Mouse (Mus musculus) ES-Bruce4 (cell line): Measurements from ENCODE around the gene Cass4.

Experiments used
- CTCF ChIP-seq: IDR thresholded peaks from one replicate; pipeline ENCODE4 v1.8.1; 2011; ENCODE audit warnings: low read depth, low read length
- EP300 ChIP-seq: IDR thresholded peaks from 2 replicates; pipeline ENCODE4 v1.6.1; 2011; ENCODE audit warnings: low read depth, low read length; ENCODE audit not compliant: insufficient read depth
- POLR2A ChIP-seq: IDR thresholded peaks from one replicate; pipeline ENCODE4 v1.8.1; 2011; ENCODE audit warnings: low read length; ENCODE audit not compliant: insufficient read depth

DNA sequence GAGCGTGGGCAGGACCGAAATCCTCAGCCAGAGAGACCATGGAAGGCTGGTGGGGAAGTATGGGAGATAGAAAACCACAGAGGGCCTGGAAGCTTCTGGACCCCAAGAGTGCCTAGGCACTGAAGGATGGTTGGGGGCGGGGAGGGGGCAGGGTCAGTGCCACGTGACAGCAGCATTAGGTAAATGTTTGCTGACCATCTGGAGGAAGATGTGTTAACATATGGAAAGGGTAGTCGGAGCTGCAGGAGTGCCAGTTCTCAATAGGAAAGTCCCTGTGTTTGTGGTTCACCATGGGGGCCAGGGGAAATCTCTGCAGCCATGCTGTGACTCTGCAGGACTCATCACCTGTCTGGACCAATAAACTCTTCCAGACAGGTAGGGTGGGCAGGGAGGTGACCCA is 20.3 kb downstream of the Cass4 start:
- no peak for TF ChIP-seq CTCF
- TF ChIP-seq EP300, result no peak
- TF ChIP-seq POLR2A, result no peak
